ENCODE assay signal across 9 mouse cellular contexts in the genomic region with DNA sequence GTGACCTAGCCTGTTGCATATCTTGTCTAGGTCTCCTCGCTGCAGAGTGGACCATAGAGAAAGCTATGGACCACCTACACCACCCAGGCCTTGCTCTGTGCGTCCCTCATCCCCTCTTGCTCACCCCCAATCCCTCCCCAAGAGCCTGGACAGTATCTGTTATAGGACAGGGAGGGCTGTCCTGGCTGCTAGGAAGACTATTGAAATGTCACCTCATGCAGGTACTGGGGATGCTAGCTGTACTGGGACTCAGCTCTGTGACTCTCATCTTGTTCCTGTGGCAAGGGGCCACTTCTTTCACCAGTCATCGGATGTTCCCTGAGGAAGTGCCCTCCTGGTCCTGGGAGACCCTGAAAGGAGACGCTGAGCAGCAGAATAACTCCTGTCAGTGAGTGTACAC. TPM values are rescaled to one million over a fixed set of nuclear protein-coding genes. Genes with fewer than 3 reads are reported as not detected.
"Had no signal": no experiment of that assay in that cellular context is flagged by ENCODE, and none has a peak within 500 bp of the region (broad histone marks: within the 10 kb centered on the region; RNA-seq: fewer than 3 reads in every experiment).

No protein-coding gene starts in this region.

- DNase-seq: kidney, adult 8-10 months; layer of hippocampus, postnatal 36 days; right cerebral cortex, postnatal 14 days; thymus, adult 2 months had no signal

- H3K36me3 ChIP-seq: limb, embryonic 13.5 days; midbrain, embryonic 13.5 days had no signal

- H3K4me3 ChIP-seq: limb, embryonic 13.5 days; midbrain, embryonic 13.5 days had no signal

- H3K9me3 ChIP-seq: midbrain, embryonic 13.5 days had no signal

- H3K27ac ChIP-seq: limb, embryonic 13.5 days; liver, embryonic 14.5 days; midbrain, embryonic 13.5 days; stomach, postnatal 0 days had no signal

- H3K27me3 ChIP-seq: limb, embryonic 13.5 days; midbrain, embryonic 13.5 days had no signal

- H3K4me1 ChIP-seq: limb, embryonic 13.5 days; midbrain, embryonic 13.5 days had no signal

RNA-seq across cellular contexts. Expression of gene Ahnak2, which starts 39.3 kb away (rescaled TPM):
- total RNA-seq: megakaryocyte progenitor cell, adult 5-6 weeks had no signal
